Mouse (Mus musculus) testis, adult 2 months (tissue): ENCODE measurements at regions not wholly inside any gene's neighbourhood (a gene's known extent, or its start where the extent isn't known, plus 50 kb on each side); places are given as distances from the start of the nearest gene placed in this dataset.

Experiments used
- H3K27ac ChIP-seq: fragments of 200-500 bp; 2 replicates; pipeline ENCODE4 v1.5.1; 2012; ENCODE audit warnings: low read depth, low read length; ENCODE audit not compliant: control insufficient read depth, insufficient read depth
- H3K27me3 ChIP-seq: fragments of 200-500 bp; 2 replicates; pipeline ENCODE4 v1.6.1; 2012; ENCODE audit warnings: mild to moderate bottlenecking, low read length, moderate library complexity; ENCODE audit not compliant: control insufficient read depth, insufficient read depth
- H3K36me3 ChIP-seq: fragments of 200-500 bp; 2 replicates; pipeline ENCODE4 v1.6.1; 2012; ENCODE audit warnings: mild to moderate bottlenecking, low read length; ENCODE audit not compliant: control insufficient read depth, insufficient read depth
- H3K4me1 ChIP-seq: fragments of 200-500 bp; 2 replicates; pipeline ENCODE4 v1.6.1; 2012; ENCODE audit warnings: low read length; ENCODE audit not compliant: control insufficient read depth, insufficient read depth
- H3K4me3 ChIP-seq: fragments of 200-500 bp; 2 replicates; pipeline ENCODE4 v1.5.1; 2012; ENCODE audit warnings: low read depth, mild to moderate bottlenecking, low read length, moderate library complexity, mixed read lengths; ENCODE audit not compliant: control insufficient read depth
- CTCF ChIP-seq: fragments of 200-500 bp; IDR thresholded peaks from 2 replicates; pipeline ENCODE4 v1.5.1; 2012; ENCODE audit warnings: low read depth, mild to moderate bottlenecking, inconsistent platforms, low read length, moderate library complexity; ENCODE audit not compliant: control insufficient read depth, insufficient read depth, insufficient replicate concordance
- POLR2A ChIP-seq: fragments of 200-500 bp; IDR thresholded peaks from 2 replicates; pipeline ENCODE4 v1.6.1; 2012; ENCODE audit warnings: low read depth, mild to moderate bottlenecking, inconsistent platforms, low read length, moderate library complexity; ENCODE audit not compliant: control insufficient read depth

GRCm38 (mm10) chr13:71179083-71179482 is 337.5 kb upstream of the Adamts16 start:
- H3K4me1 ChIP-seq = no peaks in the 10 kb centered on the region
- H3K27ac ChIP-seq = no peak overlapping the region
- no peaks in the 10 kb centered on the region for H3K27me3 ChIP-seq
- H3K4me3 ChIP-seq = no peak overlapping the region
- H3K36me3 ChIP-seq = no peaks in the 10 kb centered on the region
- TF ChIP-seq CTCF (no peak), POLR2A (no peak)

- TF ChIP-seq POLR2A (no peak), CTCF (no peak)
- Histone ChIP-seq H3K4me1 (no peaks in the 10 kb centered on the region), H3K36me3 (no peaks in the 10 kb centered on the region), H3K27me3 (no peaks in the 10 kb centered on the region), H3K27ac (no peak overlapping the region), H3K4me3 (no peak overlapping the region)
These were observed 332.7 kb upstream of the Adamts16 start for GRCm38 (mm10) chr13:71174335-71174734.

- no peaks in the 10 kb centered on the region for H3K4me1 ChIP-seq
- H3K27me3 ChIP-seq = no peaks in the 10 kb centered on the region
- no peaks in the 10 kb centered on the region for H3K36me3 ChIP-seq
- no peak overlapping the region for H3K4me3 ChIP-seq
- TF ChIP-seq POLR2A = no peak
- TF ChIP-seq CTCF = no peak
- H3K27ac ChIP-seq = no peak overlapping the region
These were observed 324.6 kb upstream of the Adamts16 start for GRCm38 (mm10) chr13:71166226-71166625.

GRCm38 (mm10) chr13:71165096-71165920 is 323.7 kb upstream of the Adamts16 start:
- no peak for TF ChIP-seq POLR2A
- TF ChIP-seq CTCF = no peak
- H3K27ac ChIP-seq = no peak overlapping the region

GRCm38 (mm10) chr13:71164012-71164411 is 322.4 kb upstream of the Adamts16 start:
- TF ChIP-seq POLR2A = no peak
- TF ChIP-seq CTCF = no peak

More at GRCm38 (mm10) chr13:71165096-71165920, 323.7 kb upstream of the Adamts16 start:
- Histone ChIP-seq H3K4me1 (no peaks in the 10 kb centered on the region), H3K4me3 (no peak overlapping the region), H3K27me3 (no peaks in the 10 kb centered on the region), H3K36me3 (no peaks in the 10 kb centered on the region)

GRCm38 (mm10) chr13:71162952-71163351 is 321.3 kb upstream of the Adamts16 start:
- H3K4me1 ChIP-seq = no peaks in the 10 kb centered on the region; the same call in 1 of the 2 replicates

More at GRCm38 (mm10) chr13:71164012-71164411, 322.4 kb upstream of the Adamts16 start:
- Histone ChIP-seq H3K27ac (no peak overlapping the region), H3K27me3 (no peaks in the 10 kb centered on the region), H3K4me1 (no peaks in the 10 kb centered on the region), H3K4me3 (no peak overlapping the region), H3K36me3 (no peaks in the 10 kb centered on the region)

GRCm38 (mm10) chr13:71158300-71158860 is 316.8 kb upstream of the Adamts16 start:
- Histone ChIP-seq H3K4me1 (peaks cover 2% of the 10 kb centered on the region), H3K36me3 (no peaks in the 10 kb centered on the region), H3K4me3 (no peak overlapping the region), H3K27ac (no peak overlapping the region), H3K27me3 (no peaks in the 10 kb centered on the region)
- TF ChIP-seq CTCF = no peak
- TF ChIP-seq POLR2A = no peak

More at GRCm38 (mm10) chr13:71162952-71163351, 321.3 kb upstream of the Adamts16 start:
- no peaks in the 10 kb centered on the region for H3K36me3 ChIP-seq
- H3K27ac ChIP-seq = no peak overlapping the region
- TF ChIP-seq CTCF (no peak), POLR2A (no peak)
- H3K27me3 ChIP-seq = no peaks in the 10 kb centered on the region
- H3K4me3 ChIP-seq = no peak overlapping the region

GRCm38 (mm10) chr13:71157656-71158299 is 316.2 kb upstream of the Adamts16 start:
- Histone ChIP-seq H3K27me3 (no peaks in the 10 kb centered on the region), H3K36me3 (no peaks in the 10 kb centered on the region), H3K4me1 (peaks cover 2% of the 10 kb centered on the region), H3K27ac (no peak overlapping the region), H3K4me3 (no peak overlapping the region)
- no peak for TF ChIP-seq CTCF
- no peak for TF ChIP-seq POLR2A
